Mouse (Mus musculus): Measurements from ENCODE around the gene Fam20b. TPM values are rescaled to one million over a fixed set of nuclear protein-coding genes. Genes with fewer than 3 reads are reported as not detected.

Fam20b gene
- polyA plus RNA-seq, 1 experiment from 2014 or later = 36.6 TPM

Other genes with a start within 250 kb of the Fam20b start
- 44.9 and 46.1 TPM in 2 replicates for gene Soat1, start 244.8 kb downstream of the Fam20b start, polyA plus RNA-seq (2015; fragmentation: Nextera tagmentation; extraction: Ambion mirVana)
- 0.35 and 1.3 TPM in 2 replicates for gene Gm10031, start 195.1 kb downstream of the Fam20b start, polyA plus RNA-seq (2015; fragmentation: Nextera tagmentation; extraction: Ambion mirVana)
- gene Abl2, start 160.3 kb downstream of the Fam20b start, polyA plus RNA-seq (2015; fragmentation: Nextera tagmentation; extraction: Ambion mirVana) = 4.0 and 5.0 TPM in 2 replicates
- 19.5 and 19.6 TPM in 2 replicates for gene Tor3a, start 44.7 kb downstream of the Fam20b start, polyA plus RNA-seq (2015; fragmentation: Nextera tagmentation; extraction: Ambion mirVana)
- gene Angptl1, start 119.5 kb upstream of the Fam20b start, polyA plus RNA-seq (2015; fragmentation: Nextera tagmentation; extraction: Ambion mirVana) = 0.99 and 2.1 TPM in 2 replicates
- gene Ralgps2, start 220.5 kb upstream of the Fam20b start, polyA plus RNA-seq (2015; fragmentation: Nextera tagmentation; extraction: Ambion mirVana) = 59.0 and 59.3 TPM in 2 replicates

Measured in kidney, embryonic 16.5 days (tissue).